Mouse (Mus musculus): ENCODE data around the gene Ralb. TPM values are rescaled to one million over a fixed set of nuclear protein-coding genes. Genes with fewer than 3 reads are reported as not detected.
A peak's percentile ranks its signal among the peaks of the same experiment; 100 is the strongest.

Ralb gene
- polyA plus RNA-seq, 1 experiment from 2014 or later, result 130 TPM

- no peaks in the 10 kb centered on the region for H3K27me3 ChIP-seq (ENCODE audit: control insufficient read depth, insufficient read depth, low read length)
- no peaks in the 10 kb centered on the region for H3K36me3 ChIP-seq (ENCODE audit: control insufficient read depth, insufficient read depth)
- no peak overlapping the region for H3K4me3 ChIP-seq (ENCODE audit: low read length)
- no peak overlapping the region for H3K9ac ChIP-seq (ENCODE audit: low read length)
- 69% methylated on average over 2 of the region's 2 CpGs for WGBS
- ATAC-seq (replicated peaks; ENCODE audit: extremely low read depth, insufficient read depth, low FRiP score), result no peak
- H3K9me3 ChIP-seq (replicated peaks; ENCODE audit: control insufficient read depth, low read length), result no peaks in the 10 kb centered on the region
- peaks cover 53% of the 10 kb centered on the region for H3K4me1 ChIP-seq (ENCODE audit: control insufficient read depth, insufficient read depth, low read length)
- H3K27ac ChIP-seq (ENCODE audit: low read length), result no peak overlapping the region
- H3K4me2 ChIP-seq (ENCODE audit: low read depth, low read length), result no peak overlapping the region
Observed at GRCm38 (mm10) chr1:119494024-119494711, 10.4 kb downstream of the Ralb start.

- Histone ChIP-seq H3K9ac (ENCODE audit: low read length) (peak overlapping the region; percentile 49; the same call in 1 of the 2 replicates), H3K36me3 (ENCODE audit: control insufficient read depth, insufficient read depth) (no peaks in the 10 kb centered on the region), H3K4me1 (ENCODE audit: control insufficient read depth, insufficient read depth, low read length) (peaks cover 54% of the 10 kb centered on the region), H3K9me3 (replicated peaks; ENCODE audit: control insufficient read depth, low read length) (no peaks in the 10 kb centered on the region), H3K27me3 (ENCODE audit: control insufficient read depth, insufficient read depth, low read length) (no peaks in the 10 kb centered on the region), H3K4me3 (ENCODE audit: low read length) (peak overlapping the region; percentile 28), H3K4me2 (ENCODE audit: low read depth, low read length) (peak overlapping the region; percentile 59), H3K27ac (ENCODE audit: low read length) (peak overlapping the region; percentile 75)
- 77% methylated on average over 1 of the region's 1 CpGs for WGBS
- ATAC-seq (replicated peaks; ENCODE audit: extremely low read depth, insufficient read depth, low FRiP score), result no peak
Observed at GRCm38 (mm10) chr1:119492505-119492904, 12.1 kb downstream of the Ralb start.

GRCm38 (mm10) chr1:119492097-119492496, 12.5 kb downstream of the Ralb start:
- no peaks in the 10 kb centered on the region for H3K9me3 ChIP-seq (replicated peaks; ENCODE audit: control insufficient read depth, low read length)
- H3K4me3 ChIP-seq (ENCODE audit: low read length), result peak overlapping the region; percentile 28
- WGBS, result 9% methylated on average over 11 of the region's 11 CpGs
- H3K27ac ChIP-seq (ENCODE audit: low read length), result peak overlapping the region; percentile 75
- no peaks in the 10 kb centered on the region for H3K36me3 ChIP-seq (ENCODE audit: control insufficient read depth, insufficient read depth)
- no peaks in the 10 kb centered on the region for H3K27me3 ChIP-seq (ENCODE audit: control insufficient read depth, insufficient read depth, low read length)
- H3K4me2 ChIP-seq (ENCODE audit: low read depth, low read length), result peak overlapping the region; percentile 59
- peaks cover 54% of the 10 kb centered on the region for H3K4me1 ChIP-seq (ENCODE audit: control insufficient read depth, insufficient read depth, low read length)
- ATAC-seq (replicated peaks; ENCODE audit: extremely low read depth, insufficient read depth, low FRiP score), result peak; percentile 42
- peak overlapping the region; percentile 49; the same call in 1 of the 2 replicates for H3K9ac ChIP-seq (ENCODE audit: low read length)

GRCm38 (mm10) chr1:119490765-119491164, 13.8 kb downstream of the Ralb start:
- no peak for ATAC-seq (replicated peaks; ENCODE audit: extremely low read depth, insufficient read depth, low FRiP score)
- no peaks in the 10 kb centered on the region for H3K36me3 ChIP-seq (ENCODE audit: control insufficient read depth, insufficient read depth)
- WGBS, result 84% methylated on average over 7 of the region's 7 CpGs
- peaks cover 59% of the 10 kb centered on the region for H3K4me1 ChIP-seq (ENCODE audit: control insufficient read depth, insufficient read depth, low read length)
- no peak overlapping the region for H3K9ac ChIP-seq (ENCODE audit: low read length)
- no peaks in the 10 kb centered on the region for H3K9me3 ChIP-seq (replicated peaks; ENCODE audit: control insufficient read depth, low read length)
- H3K27me3 ChIP-seq (ENCODE audit: control insufficient read depth, insufficient read depth, low read length), result no peaks in the 10 kb centered on the region
- no peak overlapping the region for H3K27ac ChIP-seq (ENCODE audit: low read length)
- H3K4me3 ChIP-seq (ENCODE audit: low read length), result no peak overlapping the region
- H3K4me2 ChIP-seq (ENCODE audit: low read depth, low read length), result no peak overlapping the region

- no peak for ATAC-seq (replicated peaks; ENCODE audit: extremely low read depth, insufficient read depth, low FRiP score)
- H3K36me3 ChIP-seq (ENCODE audit: control insufficient read depth, insufficient read depth), result no peaks in the 10 kb centered on the region
- no peak overlapping the region for H3K27ac ChIP-seq (ENCODE audit: low read length)
- H3K27me3 ChIP-seq (ENCODE audit: control insufficient read depth, insufficient read depth, low read length), result no peaks in the 10 kb centered on the region
- H3K9me3 ChIP-seq (replicated peaks; ENCODE audit: control insufficient read depth, low read length), result no peaks in the 10 kb centered on the region
- H3K9ac ChIP-seq (ENCODE audit: low read length), result no peak overlapping the region
- 0 out of 2 replicates have a peak overlapping the region, but pooled peaks have one; percentile 9 for H3K4me2 ChIP-seq (ENCODE audit: low read depth, low read length)
- WGBS, result 48% methylated on average over 10 of the region's 10 CpGs
- peaks cover 54% of the 10 kb centered on the region for H3K4me1 ChIP-seq (ENCODE audit: control insufficient read depth, insufficient read depth, low read length)
- H3K4me3 ChIP-seq (ENCODE audit: low read length), result no peak overlapping the region
Observed at GRCm38 (mm10) chr1:119487917-119488590, 16.5 kb downstream of the Ralb start.

GRCm38 (mm10) chr1:119485825-119486224, 18.8 kb downstream of the Ralb start:
- Histone ChIP-seq H3K27ac (ENCODE audit: low read length) (no peak overlapping the region), H3K4me3 (ENCODE audit: low read length) (no peak overlapping the region), H3K36me3 (ENCODE audit: control insufficient read depth, insufficient read depth) (peaks cover 6% of the 10 kb centered on the region), H3K4me2 (ENCODE audit: low read depth, low read length) (no peak overlapping the region), H3K4me1 (ENCODE audit: control insufficient read depth, insufficient read depth, low read length) (peaks cover 34% of the 10 kb centered on the region), H3K9ac (ENCODE audit: low read length) (no peak overlapping the region), H3K9me3 (replicated peaks; ENCODE audit: control insufficient read depth, low read length) (no peaks in the 10 kb centered on the region), H3K27me3 (ENCODE audit: control insufficient read depth, insufficient read depth, low read length) (no peaks in the 10 kb centered on the region)
- WGBS, result 18% methylated on average over 2 of the region's 2 CpGs
- no peak for ATAC-seq (replicated peaks; ENCODE audit: extremely low read depth, insufficient read depth, low FRiP score)

- Histone ChIP-seq H3K4me1 (ENCODE audit: control insufficient read depth, insufficient read depth, low read length) (peaks cover 34% of the 10 kb centered on the region), H3K36me3 (ENCODE audit: control insufficient read depth, insufficient read depth) (peaks cover 9% of the 10 kb centered on the region), H3K9ac (ENCODE audit: low read length) (no peak overlapping the region), H3K4me2 (ENCODE audit: low read depth, low read length) (no peak overlapping the region), H3K27me3 (ENCODE audit: control insufficient read depth, insufficient read depth, low read length) (no peaks in the 10 kb centered on the region), H3K27ac (ENCODE audit: low read length) (no peak overlapping the region), H3K9me3 (replicated peaks; ENCODE audit: control insufficient read depth, low read length) (no peaks in the 10 kb centered on the region), H3K4me3 (ENCODE audit: low read length) (no peak overlapping the region)
- peak; percentile 46; the same call in 1 of the 2 replicates for ATAC-seq (replicated peaks; ENCODE audit: extremely low read depth, insufficient read depth, low FRiP score)
- WGBS, result 44% methylated on average over 3 of the region's 3 CpGs
Observed at GRCm38 (mm10) chr1:119484457-119484856, 20.1 kb downstream of the Ralb start.

- Histone ChIP-seq H3K4me2 (ENCODE audit: low read depth, low read length) (no peak overlapping the region), H3K9me3 (replicated peaks; ENCODE audit: control insufficient read depth, low read length) (no peaks in the 10 kb centered on the region), H3K36me3 (ENCODE audit: control insufficient read depth, insufficient read depth) (peaks cover 9% of the 10 kb centered on the region), H3K27me3 (ENCODE audit: control insufficient read depth, insufficient read depth, low read length) (no peaks in the 10 kb centered on the region), H3K4me1 (ENCODE audit: control insufficient read depth, insufficient read depth, low read length) (peaks cover 25% of the 10 kb centered on the region), H3K4me3 (ENCODE audit: low read length) (no peak overlapping the region), H3K27ac (ENCODE audit: low read length) (no peak overlapping the region), H3K9ac (ENCODE audit: low read length) (no peak overlapping the region)
- WGBS, result 56% methylated on average over 3 of the region's 3 CpGs
- no peak for ATAC-seq (replicated peaks; ENCODE audit: extremely low read depth, insufficient read depth, low FRiP score)
Observed at GRCm38 (mm10) chr1:119482891-119483290, 21.7 kb downstream of the Ralb start.

- 91% methylated on average over 7 of the region's 7 CpGs for WGBS
- Histone ChIP-seq H3K9me3 (replicated peaks; ENCODE audit: control insufficient read depth, low read length) (no peaks in the 10 kb centered on the region), H3K36me3 (ENCODE audit: control insufficient read depth, insufficient read depth) (peaks cover 18% of the 10 kb centered on the region), H3K9ac (ENCODE audit: low read length) (no peak overlapping the region), H3K4me1 (ENCODE audit: control insufficient read depth, insufficient read depth, low read length) (peaks cover 13% of the 10 kb centered on the region), H3K4me2 (ENCODE audit: low read depth, low read length) (no peak overlapping the region), H3K27ac (ENCODE audit: low read length) (no peak overlapping the region), H3K4me3 (ENCODE audit: low read length) (no peak overlapping the region), H3K27me3 (ENCODE audit: control insufficient read depth, insufficient read depth, low read length) (no peaks in the 10 kb centered on the region)
- ATAC-seq (replicated peaks; ENCODE audit: extremely low read depth, insufficient read depth, low FRiP score), result no peak
Observed at GRCm38 (mm10) chr1:119481205-119481932, 23.2 kb downstream of the Ralb start.

Data from heart, embryonic 16.5 days (tissue).